Mouse (Mus musculus) brain, adult 2 months (tissue): ENCODE data around the gene Grin3b.

Source experiments
- DNase-seq: peaks from one replicate; pipeline ENCODE4 v3.0.0; 2011; ENCODE audit warnings: low read depth, low spot score

The Grin3b gene

GRCm38 (mm10) chr10:79970415-79971182 is at the start of gene Grin3b:
TSS of gene Grin3b (plus strand) at chr10:79970715.
- no peak for DNase-seq

- peak; percentile 50 for DNase-seq
These were observed 49.5 kb upstream of the Grin3b start, which contains the start of gene R3hdm4 for GRCm38 (mm10) chr10:79920958-79921535. TSS of gene R3hdm4 (minus strand) at chr10:79921208.

GRCm38 (mm10) chr10:79921572-79921971 is 48.9 kb upstream of the Grin3b start:
- DNase-seq: no peak

GRCm38 (mm10) chr10:79924998-79925784 is 45.3 kb upstream of the Grin3b start:
- peak; percentile 94 for DNase-seq

- DNase-seq: no peak
These were observed 44.6 kb upstream of the Grin3b start for GRCm38 (mm10) chr10:79925785-79926490.

- DNase-seq: peak; percentile 96
These were observed 43.8 kb upstream of the Grin3b start, which contains the start of gene Arid3a for GRCm38 (mm10) chr10:79926491-79927323. TSS of gene Arid3a (plus strand) at chr10:79927043.

- peak; percentile 52 for DNase-seq
These were observed 43.0 kb upstream of the Grin3b start for GRCm38 (mm10) chr10:79927324-79928029.

- DNase-seq: no peak
These were observed 42.4 kb upstream of the Grin3b start for GRCm38 (mm10) chr10:79928030-79928694.

- DNase-seq: no peak
These were observed 41.4 kb upstream of the Grin3b start for GRCm38 (mm10) chr10:79928907-79929701.

- DNase-seq: no peak
These were observed 40.3 kb upstream of the Grin3b start for GRCm38 (mm10) chr10:79929967-79930825.

- no peak for DNase-seq
These were observed 39.7 kb upstream of the Grin3b start for GRCm38 (mm10) chr10:79930826-79931186.

GRCm38 (mm10) chr10:79931797-79932196 is 38.7 kb upstream of the Grin3b start:
- no peak for DNase-seq

GRCm38 (mm10) chr10:79932736-79933135 is 37.8 kb upstream of the Grin3b start:
- DNase-seq: peak; percentile 78

GRCm38 (mm10) chr10:79933145-79933679 is 37.3 kb upstream of the Grin3b start:
- no peak for DNase-seq

GRCm38 (mm10) chr10:79933861-79934260 is 36.7 kb upstream of the Grin3b start:
- DNase-seq: no peak

- peak; percentile 83 for DNase-seq
These were observed 36.2 kb upstream of the Grin3b start for GRCm38 (mm10) chr10:79934272-79934721.

GRCm38 (mm10) chr10:79934794-79935569 is 35.5 kb upstream of the Grin3b start:
- DNase-seq: no peak
